Mouse (Mus musculus) embryonic fibroblast, embryonic 13.5 days (primary cell): ENCODE data around the gene Pklr. TPM values are rescaled to one million over a fixed set of nuclear protein-coding genes. Genes with fewer than 3 reads are reported as not detected.
A peak's percentile ranks its signal among the peaks of the same experiment; 100 is the strongest.

Source experiments
- H3K27ac ChIP-seq: 2 replicates; pipeline ENCODE4 v1.5.1; 2012; ENCODE audit warnings: low read length, control low read depth, inconsistent platforms; ENCODE audit not compliant: insufficient read depth
- H3K4me1 ChIP-seq: 2 replicates; pipeline ENCODE4 v1.6.1; 2011; ENCODE audit warnings: low read length; ENCODE audit not compliant: control insufficient read depth, insufficient read depth
- H3K4me3 ChIP-seq: 2 replicates; pipeline ENCODE4 v1.5.1; 2011; ENCODE audit warnings: mild to moderate bottlenecking, control low read depth, low read length; ENCODE audit not compliant: insufficient read depth
- CTCF ChIP-seq: IDR thresholded peaks from 2 replicates; pipeline ENCODE4 v1.5.1; 2011; ENCODE audit warnings: mild to moderate bottlenecking, control low read depth, low read length, moderate library complexity, borderline replicate concordance; ENCODE audit not compliant: insufficient read depth
- POLR2A ChIP-seq: IDR thresholded peaks from 2 replicates; pipeline ENCODE4 v1.6.1; 2011; ENCODE audit warnings: low read depth, mild to moderate bottlenecking, control low read depth, low read length, moderate library complexity
- polyA plus RNA-seq: library from polyadenylated mRNA; stranded (reverse); fragments of >200 nt; gene quantifications from 2 replicates; pipeline ENCODE4 v1.2.4, GENCODE M21; 2011; ENCODE audit warnings: low read depth; ENCODE audit not compliant: missing spikeins, insufficient read length

Pklr gene
- polyA plus RNA-seq, 1 experiment = not detected

- no peak overlapping the region for H3K4me3 ChIP-seq
- H3K27ac ChIP-seq = peak overlapping the region; percentile 34; the same call in 1 of the 2 replicates
- peaks cover 9% of the 10 kb centered on the region; the same call in 1 of the 2 replicates for H3K4me1 ChIP-seq
- no peak for TF ChIP-seq CTCF
- no peak for TF ChIP-seq POLR2A
Measured at GRCm38 (mm10) chr3:89123313-89123712, 12.6 kb upstream of the Pklr start.

- Histone ChIP-seq H3K27ac (no peak overlapping the region), H3K4me3 (no peak overlapping the region), H3K4me1 (peaks cover 9% of the 10 kb centered on the region; the same call in 1 of the 2 replicates)
- TF ChIP-seq CTCF = no peak
- no peak for TF ChIP-seq POLR2A
Measured at GRCm38 (mm10) chr3:89124241-89124640, 11.7 kb upstream of the Pklr start.

GRCm38 (mm10) chr3:89125981-89126380 lies 10.0 kb upstream of the Pklr start:
- Histone ChIP-seq H3K27ac (no peak overlapping the region), H3K4me3 (no peak overlapping the region), H3K4me1 (peaks cover 9% of the 10 kb centered on the region; the same call in 1 of the 2 replicates)
- TF ChIP-seq POLR2A = no peak
- TF ChIP-seq CTCF = no peak

- TF ChIP-seq CTCF (no peak), POLR2A (no peak)
- no peak overlapping the region for H3K4me3 ChIP-seq
- H3K4me1 ChIP-seq = no peaks in the 10 kb centered on the region
Measured at GRCm38 (mm10) chr3:89129908-89130307, 6.0 kb upstream of the Pklr start.

GRCm38 (mm10) chr3:89131816-89132215 lies 4.1 kb upstream of the Pklr start:
- TF ChIP-seq POLR2A (no peak), CTCF (no peak)
- H3K4me3 ChIP-seq = no peak overlapping the region
- H3K27ac ChIP-seq = no peak overlapping the region
- no peaks in the 10 kb centered on the region for H3K4me1 ChIP-seq

More at GRCm38 (mm10) chr3:89129908-89130307, 6.0 kb upstream of the Pklr start:
- no peak overlapping the region for H3K27ac ChIP-seq

- Histone ChIP-seq H3K27ac (no peak overlapping the region), H3K4me3 (no peak overlapping the region), H3K4me1 (no peaks in the 10 kb centered on the region)
- TF ChIP-seq CTCF (no peak), POLR2A (no peak)
Measured at GRCm38 (mm10) chr3:89132285-89133062, 3.5 kb upstream of the Pklr start.

GRCm38 (mm10) chr3:89133063-89133450 lies 2.9 kb upstream of the Pklr start:
- no peak for TF ChIP-seq POLR2A
- no peak for TF ChIP-seq CTCF
- H3K4me3 ChIP-seq = no peak overlapping the region
- no peak overlapping the region for H3K27ac ChIP-seq
- no peaks in the 10 kb centered on the region for H3K4me1 ChIP-seq

- Histone ChIP-seq H3K4me1 (no peaks in the 10 kb centered on the region), H3K4me3 (no peak overlapping the region), H3K27ac (no peak overlapping the region)
- TF ChIP-seq CTCF = no peak
- TF ChIP-seq POLR2A = no peak
Measured at GRCm38 (mm10) chr3:89133752-89134151, 2.2 kb upstream of the Pklr start.

- Histone ChIP-seq H3K4me1 (no peaks in the 10 kb centered on the region), H3K27ac (no peak overlapping the region), H3K4me3 (no peak overlapping the region)
- TF ChIP-seq CTCF (no peak), POLR2A (no peak)
Measured at GRCm38 (mm10) chr3:89136365-89136764, 423 bp downstream of the Pklr start.

- H3K27ac ChIP-seq = no peak overlapping the region
- no peak for TF ChIP-seq POLR2A
- TF ChIP-seq CTCF = no peak
- H3K4me3 ChIP-seq = no peak overlapping the region
- H3K4me1 ChIP-seq = no peaks in the 10 kb centered on the region
Measured at GRCm38 (mm10) chr3:89144821-89145220, 8.9 kb downstream of the Pklr start.
